Mouse (Mus musculus): ENCODE results near the gene Wwc2. TPM values are rescaled to one million over a fixed set of nuclear protein-coding genes. Genes with fewer than 3 reads are reported as not detected.

The Wwc2 gene
- total RNA-seq, 4 experiments from 2014 or later = 23.4 to 25.9 (median 24.6) TPM

- DNase-seq (ENCODE audit: low spot score in 2 of 2) = no peak
Measured at GRCm38 (mm10) chr8:47989655-47990385, 904 bp downstream of the Wwc2 start.

GRCm38 (mm10) chr8:47989211-47989610 is 1.5 kb downstream of the Wwc2 start:
- no peak for DNase-seq (ENCODE audit: low spot score in 2 of 2)

DNA sequence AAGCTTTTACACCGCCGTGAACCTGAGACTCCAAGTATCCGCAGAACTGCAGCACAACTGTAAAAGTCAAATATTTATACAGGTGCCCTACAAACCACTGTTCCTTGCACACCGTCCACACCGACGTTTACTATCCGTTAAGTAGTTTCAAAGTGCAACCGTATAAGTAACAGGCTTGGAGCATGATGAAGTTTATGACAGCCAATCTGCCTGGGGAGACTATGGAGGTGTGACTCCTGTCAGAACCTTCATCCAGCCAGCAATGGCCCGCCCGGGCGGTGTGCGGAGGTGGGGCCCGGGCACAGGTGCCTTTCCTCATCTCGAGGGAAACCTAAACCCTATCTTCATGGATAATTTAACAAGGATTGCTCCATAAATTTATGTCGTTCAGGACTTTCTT is 2.6 kb downstream of the Wwc2 start:
- no peak for DNase-seq (ENCODE audit: low spot score in 2 of 2)

GRCm38 (mm10) chr8:47985644-47986043 is 5.1 kb downstream of the Wwc2 start:
- DNase-seq (ENCODE audit: low spot score in 2 of 2) = no peak

- no peak for DNase-seq (ENCODE audit: low spot score in 2 of 2)
Measured at GRCm38 (mm10) chr8:47985243-47985642, 5.5 kb downstream of the Wwc2 start.

DNA sequence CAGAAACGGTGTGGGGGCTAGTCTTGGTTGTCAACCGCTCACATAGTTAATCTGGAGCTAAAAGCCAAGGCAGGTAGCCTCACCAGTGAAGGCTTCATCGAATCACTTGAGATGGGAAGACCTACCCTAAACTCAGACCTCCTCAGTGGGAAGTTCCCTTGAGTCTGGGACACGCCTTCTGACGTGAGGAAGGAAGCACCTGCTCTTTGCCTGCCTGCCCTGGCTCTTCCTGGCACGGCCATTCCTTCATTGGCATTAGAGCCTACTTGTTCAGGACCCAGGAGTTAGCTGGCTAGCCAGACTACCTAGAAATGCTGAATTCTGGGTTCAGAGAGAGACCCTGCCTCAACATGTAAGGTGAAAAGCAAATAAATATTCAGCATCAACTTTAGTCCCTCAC is 9.6 kb downstream of the Wwc2 start:
- no peak for DNase-seq (ENCODE audit: low spot score in 2 of 2)

DNA sequence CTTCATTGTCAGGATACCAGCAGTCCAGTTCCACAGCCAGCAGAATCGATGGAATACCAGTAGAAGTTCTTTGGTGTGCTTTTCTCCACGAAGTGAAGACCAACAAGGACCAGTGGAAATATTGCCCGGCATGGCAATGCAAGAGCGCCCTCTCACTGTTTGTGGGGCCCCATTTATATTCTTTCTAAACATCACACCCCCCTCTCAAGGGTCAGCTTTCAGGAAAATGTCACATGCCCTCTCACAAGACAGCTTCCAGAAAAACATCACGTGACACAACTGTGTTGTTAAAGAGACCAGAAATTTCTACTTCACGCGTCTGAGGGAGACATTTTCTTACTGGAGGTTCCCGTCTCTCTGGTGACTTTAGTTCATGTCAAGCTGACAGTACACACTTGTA is 10.8 kb downstream of the Wwc2 start:
- DNase-seq (ENCODE audit: low spot score in 2 of 2) = no peak

- no peak for DNase-seq (ENCODE audit: low spot score in 2 of 2)
Measured at GRCm38 (mm10) chr8:47978755-47979154, 12.0 kb downstream of the Wwc2 start.

DNA sequence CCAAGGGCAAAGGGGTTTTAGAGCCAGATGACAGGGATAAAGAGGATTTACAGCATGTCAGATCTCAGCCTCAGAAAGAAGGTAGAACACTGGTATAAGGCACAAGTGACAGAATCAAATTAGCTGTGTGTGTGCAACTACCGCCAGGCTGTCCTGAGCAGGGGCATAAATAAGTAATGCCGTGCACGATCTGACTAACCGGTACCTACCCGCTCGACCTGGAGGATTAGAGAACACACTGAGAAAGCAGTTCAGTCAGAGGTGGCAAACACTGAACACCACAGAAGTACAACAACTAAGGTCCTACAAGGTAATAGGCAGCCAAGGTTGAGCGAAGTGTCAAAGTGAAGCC is 15.8 kb downstream of the Wwc2 start:
- DNase-seq (ENCODE audit: low spot score in 2 of 2) = no peak

- no peak for DNase-seq (ENCODE audit: low spot score in 2 of 2)
Measured at GRCm38 (mm10) chr8:47974138-47974962, 16.4 kb downstream of the Wwc2 start.

GRCm38 (mm10) chr8:47971121-47971520 is 19.6 kb downstream of the Wwc2 start:
- no peak for DNase-seq (ENCODE audit: low spot score in 2 of 2)

DNA sequence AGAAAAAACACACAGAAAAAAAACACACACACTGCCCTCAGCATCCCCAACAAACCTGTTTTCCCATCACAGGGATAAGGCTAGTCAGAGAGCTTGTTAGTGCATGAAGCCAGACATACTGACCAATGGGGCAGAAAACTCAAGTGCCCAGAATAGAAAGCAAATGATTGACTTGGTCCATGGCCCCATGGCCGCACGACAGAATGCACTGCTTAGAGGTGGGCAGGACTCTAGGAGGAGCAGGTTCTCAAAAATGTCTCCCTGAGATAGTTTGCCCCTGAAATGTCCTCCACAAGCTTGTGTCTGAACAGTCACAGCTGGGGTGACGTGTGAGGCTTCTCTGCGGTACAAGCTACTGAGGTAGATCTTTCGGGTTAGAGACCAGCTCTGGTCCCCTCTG is 20.1 kb downstream of the Wwc2 start:
- no peak for DNase-seq (ENCODE audit: low spot score in 2 of 2)

DNA sequence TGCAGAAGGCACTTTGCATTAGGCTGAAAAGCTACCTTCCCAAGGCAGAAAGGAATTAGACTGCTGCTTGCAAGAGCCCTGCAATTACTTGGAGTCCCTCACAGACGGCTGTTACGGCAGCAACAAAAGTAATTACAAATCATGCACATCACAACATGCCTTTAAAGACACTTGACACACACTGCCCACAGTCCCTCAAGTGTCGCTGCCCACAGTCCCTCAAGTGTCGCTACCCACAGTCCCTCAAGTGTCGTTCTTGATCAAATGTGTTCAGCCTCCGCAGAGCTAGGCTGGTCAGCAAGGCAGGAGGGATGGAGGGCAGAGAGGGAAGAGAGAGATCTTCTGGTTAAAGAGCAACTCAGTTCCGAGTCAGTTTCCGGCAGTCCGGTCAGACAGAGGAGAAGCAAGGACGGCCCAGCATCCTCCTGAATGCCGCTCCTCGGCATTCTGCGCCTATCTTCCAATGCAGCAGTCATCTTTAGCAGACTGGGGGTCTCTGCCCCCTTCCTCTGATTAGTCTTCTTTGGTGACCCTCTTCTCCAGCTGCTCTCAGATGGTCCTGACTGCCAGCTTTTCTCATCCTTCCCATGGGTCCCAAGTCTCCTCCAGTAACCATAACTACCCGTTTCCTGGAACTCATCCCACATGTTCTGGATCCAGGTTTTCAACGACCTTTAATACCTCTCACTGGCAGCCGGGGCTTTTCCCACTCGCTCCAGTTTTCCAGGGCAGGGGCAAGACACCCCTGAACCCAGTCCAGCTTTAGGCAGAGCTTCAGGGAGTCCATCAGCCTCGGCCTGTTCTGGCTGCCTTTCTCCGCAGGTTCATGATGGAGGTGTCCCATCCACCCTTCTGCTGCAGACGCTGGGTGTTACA is 23.4 kb downstream of the Wwc2 start:
- no peak for DNase-seq (ENCODE audit: low spot score in 2 of 2)

DNA sequence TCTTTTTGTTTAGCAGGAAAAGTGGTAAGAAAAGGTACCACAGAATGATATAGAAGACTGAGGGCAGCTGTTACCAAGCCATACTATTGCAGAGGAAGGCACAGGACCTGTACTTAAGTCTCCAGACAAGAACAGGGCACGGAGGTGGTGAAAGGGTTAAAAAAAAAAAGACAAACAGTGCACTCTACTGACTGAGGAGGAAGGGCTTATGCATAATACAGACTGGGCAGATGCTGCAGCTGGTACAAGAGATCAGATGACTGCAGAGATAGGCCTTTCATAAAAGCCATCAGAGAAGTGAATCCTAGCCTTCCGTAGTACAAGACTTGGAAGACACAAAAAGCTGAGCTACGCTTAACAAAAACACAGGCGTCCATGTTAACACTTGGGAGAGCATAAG is 28.2 kb downstream of the Wwc2 start:
- no peak for DNase-seq (ENCODE audit: low spot score in 2 of 2)

- peak in 1 of 2 experiments; percentile 32 for DNase-seq (ENCODE audit: low spot score in 2 of 2)
Measured at GRCm38 (mm10) chr8:47962005-47962404, 28.7 kb downstream of the Wwc2 start.

GRCm38 (mm10) chr8:47957560-47957959 is 33.2 kb downstream of the Wwc2 start:
- DNase-seq (ENCODE audit: low spot score in 2 of 2) = no peak

DNA sequence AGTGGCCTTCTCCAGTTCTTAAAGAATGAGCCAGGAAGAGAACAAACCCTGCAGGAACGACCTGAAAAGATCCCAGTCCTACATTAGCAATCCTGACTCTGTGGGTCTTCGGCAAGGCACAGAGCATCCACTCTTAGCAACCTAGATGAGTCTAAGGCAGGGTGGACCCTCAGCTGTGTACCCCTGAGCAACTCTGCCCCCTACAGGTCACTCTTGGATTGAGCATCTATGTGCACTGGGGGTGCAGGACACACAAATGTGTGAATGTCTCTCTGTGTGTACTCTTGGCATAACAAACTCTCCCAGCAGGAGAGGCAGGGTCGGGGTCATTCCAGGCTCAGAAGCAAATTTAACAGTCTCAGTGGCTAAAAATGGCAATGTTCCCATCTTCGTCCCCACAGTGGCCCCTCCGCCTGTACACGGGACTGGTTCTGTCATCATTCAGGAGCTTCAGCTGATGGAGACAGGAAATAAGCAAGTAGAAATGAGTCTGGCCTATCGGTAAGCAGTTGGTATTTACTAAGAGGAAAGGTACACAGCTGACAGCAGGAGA is 39.3 kb downstream of the Wwc2 start:
- DNase-seq (ENCODE audit: low spot score in 2 of 2) = no peak

DNA sequence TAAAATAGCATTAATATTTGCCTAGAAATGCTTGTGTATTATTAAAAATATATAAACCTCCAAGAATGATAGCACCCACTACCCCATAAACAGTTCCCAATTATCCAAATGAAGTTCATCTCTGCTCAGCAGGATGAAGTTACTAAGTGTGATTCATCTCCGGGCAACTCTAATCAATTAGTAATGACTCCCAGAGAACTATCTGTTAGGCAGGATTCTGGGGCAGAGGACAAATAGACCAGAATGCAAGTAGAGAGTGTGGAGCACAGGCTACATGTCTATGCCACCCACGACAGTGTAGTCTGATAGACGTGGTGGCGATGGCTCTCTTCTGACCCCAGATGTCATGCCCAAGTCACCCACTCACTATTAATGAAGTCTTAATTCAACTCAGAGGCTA is 41.9 kb downstream of the Wwc2 start:
- no peak for DNase-seq (ENCODE audit: low spot score in 2 of 2)

- no peak for DNase-seq (ENCODE audit: low spot score in 2 of 2)
Measured at GRCm38 (mm10) chr8:47947672-47948618, 42.8 kb downstream of the Wwc2 start.

DNA sequence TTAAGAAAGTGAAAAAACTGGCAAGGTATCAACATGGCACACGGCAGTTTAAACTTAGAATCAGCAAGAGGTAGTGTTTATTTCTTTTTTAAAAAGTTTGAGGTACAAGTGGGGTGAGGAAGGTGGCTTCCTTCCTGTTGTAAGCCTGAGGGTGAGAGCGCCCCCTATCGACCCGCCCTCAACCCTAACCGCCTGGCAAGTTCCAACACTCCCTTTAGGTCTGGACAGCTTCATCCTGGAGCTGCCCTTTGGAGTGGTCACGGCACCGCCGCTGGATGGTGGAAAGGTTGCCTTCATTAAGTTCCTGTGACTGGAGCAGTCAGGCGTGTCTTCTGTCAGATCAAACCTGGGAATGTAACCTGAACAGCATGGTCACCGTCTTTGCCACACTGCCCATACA is 47.7 kb downstream of the Wwc2 start:
- DNase-seq (ENCODE audit: low spot score in 2 of 2) = no peak

DNA sequence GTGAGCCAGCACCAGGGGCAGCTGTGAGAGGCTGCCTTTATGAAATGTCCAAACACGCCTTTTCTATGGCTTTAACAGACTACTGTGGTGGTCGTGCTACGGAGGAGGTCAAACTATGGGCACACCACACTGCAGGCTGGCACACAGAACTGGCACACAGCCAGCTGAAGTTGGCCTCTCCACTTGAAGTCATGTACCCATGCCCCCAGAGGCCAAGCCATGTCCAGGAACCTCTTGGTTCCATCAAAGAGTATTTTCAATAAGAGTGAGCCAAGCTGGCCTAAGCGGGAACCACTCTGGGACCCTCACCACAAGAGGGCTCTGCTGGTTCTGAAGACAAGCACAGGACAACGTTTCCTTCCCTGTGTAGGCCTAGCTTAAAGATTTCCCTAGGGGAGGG is 49.7 kb downstream of the Wwc2 start:
- no peak for DNase-seq (ENCODE audit: low spot score in 2 of 2)

All from layer of hippocampus, adult 8-10 months (tissue).